In genomic region chrX:7789542-7790136, GRCm38 (mm10) we compare ENCODE assay signal across 8 mouse cellular contexts. TPM values are rescaled to one million over a fixed set of nuclear protein-coding genes. Genes with fewer than 3 reads are reported as not detected.
DNase-seq lines count a peak whose midpoint lies in the region; ATAC-seq and TF ChIP-seq lines count a peak whose summit lies in the region.

Gene Gripap1, plus strand, starts transcription at chrX:7789765.

- H3K27me3 ChIP-seq in embryonic facial prominence, embryonic 14.5 days (replicated peaks; ENCODE audit: control insufficient read depth, insufficient read depth, low read length), result no peaks in the 10 kb centered on the region
- H3K27me3 ChIP-seq in heart, adult 2 months (ENCODE audit: control insufficient read depth, insufficient read depth, low read length), result no peaks in the 10 kb centered on the region
- H3K27me3 ChIP-seq in limb, embryonic 13.5 days, result no peaks in the 10 kb centered on the region
- H3K27me3 ChIP-seq in midbrain, embryonic 16.5 days (ENCODE audit: control insufficient read depth, insufficient read depth, low read depth, low read length), result no peaks in the 10 kb centered on the region

- peak within 1 kb of the TSS; percentile 48 for H3K4me3 ChIP-seq in embryonic facial prominence, embryonic 14.5 days (ENCODE audit: low read depth, low read length)
- H3K4me3 ChIP-seq in heart, adult 2 months, result peak within 1 kb of the TSS; percentile 58
- peak within 1 kb of the TSS; percentile 54 for H3K4me3 ChIP-seq in limb, embryonic 13.5 days
- H3K4me3 ChIP-seq in midbrain, embryonic 16.5 days (ENCODE audit: low read depth, low read length), result peak within 1 kb of the TSS; percentile 56

- WGBS in embryonic facial prominence, embryonic 14.5 days, result 20% methylated on average over 24 of the region's 24 CpGs
- 17% methylated on average over 24 of the region's 24 CpGs for WGBS in heart, adult 2 months
- WGBS in limb, embryonic 13.5 days, result 8% methylated on average over 24 of the region's 24 CpGs
- 18% methylated on average over 24 of the region's 24 CpGs for WGBS in midbrain, embryonic 16.5 days

- peak; percentile 94 for ATAC-seq in embryonic facial prominence, embryonic 14.5 days (ENCODE audit: low read depth)
- peak; percentile 89 for ATAC-seq in limb, embryonic 13.5 days (ENCODE audit: low FRiP score, low read depth)
- ATAC-seq in midbrain, embryonic 16.5 days, result peak; percentile 94

- H3K79me2 ChIP-seq in heart, adult 2 months (replicated peaks; ENCODE audit: control insufficient read depth, insufficient read depth, low read length), result no peaks in the 10 kb centered on the region

- TF ChIP-seq EP300 in heart, adult 2 months (IDR thresholded peaks at IDR 0.05; ENCODE audit: insufficient read depth, low read depth, low read length), result no peak

- intact Hi-C loops in heart, adult 2 months (cut with DNase I), result no loop called here

- DNase-seq in 3T3-L1 (ENCODE audit: low read depth, low spot score), result peak; percentile 88
- peak; percentile 79 to 88 for DNase-seq in adrenal gland, postnatal 36 days
- peak; percentile 96 for DNase-seq in embryonic facial prominence, embryonic 14.5 days (ENCODE audit: low spot score)
- DNase-seq in heart, adult 2 months, result peak; percentile 79 to 80
- DNase-seq in kidney, adult 8-10 months, result peak; percentile 67 to 77
- peak; percentile 77 to 86 for DNase-seq in spleen, postnatal 36 days (ENCODE audit: low spot score in 2 of 2)

- peak within 1 kb of the TSS; percentile 69 for H3K9ac ChIP-seq in embryonic facial prominence, embryonic 14.5 days (ENCODE audit: low read depth, low read length)
- peak within 1 kb of the TSS; percentile 60 for H3K9ac ChIP-seq in heart, adult 2 months (ENCODE audit: low read depth, low read length)
- peak within 1 kb of the TSS; percentile 59 for H3K9ac ChIP-seq in limb, embryonic 13.5 days
- H3K9ac ChIP-seq in midbrain, embryonic 16.5 days (ENCODE audit: low read depth, low read length), result peak within 1 kb of the TSS; percentile 68

- H3K36me3 ChIP-seq in embryonic facial prominence, embryonic 14.5 days (ENCODE audit: control insufficient read depth, insufficient read depth, low read length), result 0 out of 2 replicates have a peak, but pooled peaks cover 9% of the 10 kb centered on the region
- no peaks in the 10 kb centered on the region for H3K36me3 ChIP-seq in heart, adult 2 months (ENCODE audit: control insufficient read depth, insufficient read depth, low read length)
- H3K36me3 ChIP-seq in limb, embryonic 13.5 days, result no peaks in the 10 kb centered on the region; the same call in 1 of the 2 replicates
- H3K36me3 ChIP-seq in midbrain, embryonic 16.5 days (ENCODE audit: control insufficient read depth, insufficient read depth, low read length), result 0 out of 2 replicates have a peak, but pooled peaks cover 3% of the 10 kb centered on the region

- H3K9me3 ChIP-seq in embryonic facial prominence, embryonic 14.5 days (ENCODE audit: control insufficient read depth, low read length), result no peaks in the 10 kb centered on the region
- H3K9me3 ChIP-seq in limb, embryonic 13.5 days, result no peaks in the 10 kb centered on the region
- no peaks in the 10 kb centered on the region for H3K9me3 ChIP-seq in midbrain, embryonic 16.5 days (replicated peaks; ENCODE audit: control insufficient read depth, low read length, poor library complexity, severe bottlenecking)

- H3K27ac ChIP-seq in embryonic facial prominence, embryonic 14.5 days (replicated peaks; ENCODE audit: low read depth, low read length), result no peak within 1 kb of the TSS; the same call in 1 of the 2 replicates
- H3K27ac ChIP-seq in heart, adult 2 months, result peak within 1 kb of the TSS; percentile 89
- H3K27ac ChIP-seq in limb, embryonic 13.5 days, result no peak within 1 kb of the TSS
- peak within 1 kb of the TSS; percentile 68 for H3K27ac ChIP-seq in midbrain, embryonic 16.5 days (ENCODE audit: low read length)

- no peak for TF ChIP-seq CTCF in heart, adult 2 months (IDR thresholded peaks at IDR 0.05)

- TF ChIP-seq POLR2A in heart, adult 2 months (IDR thresholded peaks at IDR 0.05; ENCODE audit: insufficient read depth, low read depth, low read length), result peak; percentile 59

- H3K4me2 ChIP-seq in embryonic facial prominence, embryonic 14.5 days (ENCODE audit: low read depth, low read length), result peak within 1 kb of the TSS; percentile 59
- peak within 1 kb of the TSS; percentile 67 for H3K4me2 ChIP-seq in limb, embryonic 13.5 days (replicated peaks)
- H3K4me2 ChIP-seq in midbrain, embryonic 16.5 days (ENCODE audit: low read length), result peak within 1 kb of the TSS; percentile 80

- H3K4me1 ChIP-seq in embryonic facial prominence, embryonic 14.5 days (ENCODE audit: control insufficient read depth, insufficient read depth, low read length), result no peaks in the 10 kb centered on the region
- peaks cover 1% of the 10 kb centered on the region; the same call in 1 of the 2 replicates for H3K4me1 ChIP-seq in heart, adult 2 months (ENCODE audit: control insufficient read depth, insufficient read depth, low read length)
- peaks cover 5% of the 10 kb centered on the region; the same call in 1 of the 2 replicates for H3K4me1 ChIP-seq in limb, embryonic 13.5 days
- H3K4me1 ChIP-seq in midbrain, embryonic 16.5 days (ENCODE audit: control insufficient read depth, insufficient read depth, low read length), result peaks cover 9% of the 10 kb centered on the region

RNA-seq across cellular contexts. Expression of gene Gripap1, which starts in this region (rescaled TPM):
- 10 to 100 TPM; 41.0 to 50.8 TPM for total RNA-seq in adrenal gland, postnatal 36 days (2021)
- 32.1 and 32.9 TPM in 2 replicates for polyA plus RNA-seq in embryonic facial prominence, embryonic 14.5 days (2014; fragmentation: Nextera tagmentation; extraction: Ambion mirVana)
- total RNA-seq in heart, adult 2 months (2021), result 10 to 100 TPM; 20.8 to 24.6 TPM
- 25.3 and 38.9 TPM in 2 replicates for polyA plus RNA-seq in heart, adult 2 months (2012; rRNA removed)
- polyA plus RNA-seq in limb, embryonic 13.5 days (2015; fragmentation: Nextera tagmentation; extraction: Ambion mirVana), result 42.0 and 47.3 TPM in 2 replicates
- polyA plus RNA-seq in midbrain, embryonic 16.5 days (2015; fragmentation: Nextera tagmentation; extraction: Ambion mirVana), result 73.1 and 73.9 TPM in 2 replicates

Comparison
In these comparisons a context has a peak if more than half of its experiments do, and no peak if none do; other contexts are left out.
1. H3K27ac ChIP-seq: peak in heart, adult 2 months (single experiment) and midbrain, embryonic 16.5 days (single experiment); none in embryonic facial prominence, embryonic 14.5 days (single experiment) and limb, embryonic 13.5 days (single experiment).
2. Peak in every context shown above with its lines, with median percentiles within 50 percentile points of each other: DNase-seq, ATAC-seq, H3K4me2 ChIP-seq, H3K4me3 ChIP-seq and H3K9ac ChIP-seq.